Mouse (Mus musculus) neural tube, embryonic 11.5 days (tissue): Measurements from ENCODE around the gene Fras1. TPM values are rescaled to one million over a fixed set of nuclear protein-coding genes. Genes with fewer than 3 reads are reported as not detected.

ENCODE experiments used
- ATAC-seq: fragments of 200-750 bp; cut with Nextera tagmentation; 2 replicates; pipeline ENCODE4 v1.8.0; 2017; ENCODE audit warnings: moderate number of reproducible peaks, mild to moderate bottlenecking, moderate TSS enrichment, moderate library complexity; ENCODE audit not compliant: insufficient read depth, low FRiP score, low TSS enrichment
- DNase-seq: peaks from one replicate; pipeline ENCODE4 v3.0.0-alpha.2; 2015; ENCODE audit warnings: low spot score
- H3K27ac ChIP-seq: fragments of 300-500 bp; sonication (generic); 2 replicates; pipeline ENCODE4 v1.5.1; 2014; ENCODE audit warnings: low read depth, mild to moderate bottlenecking, low read length
- H3K27me3 ChIP-seq: fragments of 300-500 bp; sonication (generic); 2 replicates; pipeline ENCODE4 v1.6.1; 2014; ENCODE audit warnings: mild to moderate bottlenecking, low read length, mixed read lengths; ENCODE audit not compliant: control insufficient read depth, insufficient read depth
- H3K36me3 ChIP-seq: fragments of 300-500 bp; sonication (generic); 2 replicates; pipeline ENCODE4 v1.6.1; 2014; ENCODE audit warnings: mild to moderate bottlenecking, low read length, moderate library complexity, mixed read lengths; ENCODE audit not compliant: control insufficient read depth, insufficient read depth
- H3K4me1 ChIP-seq: fragments of 300-500 bp; sonication (generic); 2 replicates; pipeline ENCODE4 v1.6.1; 2014; ENCODE audit warnings: low read length, mixed read lengths; ENCODE audit not compliant: control insufficient read depth, insufficient read depth
- H3K4me2 ChIP-seq: fragments of 300-500 bp; sonication (generic); 2 replicates; pipeline ENCODE4 v1.6.1; 2014; ENCODE audit warnings: low read depth, mild to moderate bottlenecking, moderate library complexity
- H3K4me3 ChIP-seq: fragments of 300-500 bp; sonication (generic); 2 replicates; pipeline ENCODE4 v1.5.1; 2014; ENCODE audit warnings: low read depth, low read length
- H3K9ac ChIP-seq: fragments of 300-500 bp; sonication (generic); 2 replicates; pipeline ENCODE4 v1.6.1; 2014; ENCODE audit warnings: mild to moderate bottlenecking, low read length
- H3K9me3 ChIP-seq: fragments of 300-500 bp; sonication (generic); 2 replicates; pipeline ENCODE4 v1.6.1; 2016; ENCODE audit warnings: low read length; ENCODE audit not compliant: control insufficient read depth
- WGBS: fragments of 180-500 bp; shearing (Covaris S2); extraction: QIAGEN DNeasy Blood & Tissue Kit; methylation state at CpG from one replicate; pipeline ENCODE4 v1.1.7; 2014; 5-methylcytosine and 5-hydroxymethylcytosine counted together
- polyA plus RNA-seq: library from polyadenylated mRNA; unstranded; fragments of >200 nt; fragmentation: Nextera tagmentation; extraction: Ambion mirVana; gene quantifications from 2 replicates; pipeline ENCODE4 v1.2.1, GENCODE M21; 2014

Gene Fras1
- polyA plus RNA-seq, result 5.6 and 7.2 TPM in 2 replicates

- Histone ChIP-seq H3K9ac (peak within 1 kb of the TSS; percentile 60), H3K4me1 (peaks cover 13% of the 10 kb centered on the region; the same call in 1 of the 2 replicates), H3K36me3 (no peaks in the 10 kb centered on the region), H3K27ac (peak within 1 kb of the TSS; percentile 44), H3K9me3 (no peaks in the 10 kb centered on the region), H3K4me2 (peak within 1 kb of the TSS; percentile 89), H3K27me3 (no peaks in the 10 kb centered on the region), H3K4me3 (peak within 1 kb of the TSS; percentile 63)
- under 1% methylated on average over 16 of the region's 16 CpGs for WGBS
- DNase-seq (peak; percentile 74), ATAC-seq (peak; percentile 54)
These were observed at the start of gene Fras1 for GRCm38 (mm10) chr5:96373567-96373985. Gene Fras1, plus strand, starts transcription at chr5:96373955.

- no peak overlapping the region for H3K4me2 ChIP-seq
- DNase-seq (no peak), ATAC-seq (no peak)
- no peak overlapping the region for H3K9ac ChIP-seq
- H3K4me3 ChIP-seq, result no peak overlapping the region
- no peaks in the 10 kb centered on the region for H3K4me1 ChIP-seq
- H3K36me3 ChIP-seq, result no peaks in the 10 kb centered on the region
- H3K27me3 ChIP-seq, result no peaks in the 10 kb centered on the region
- H3K9me3 ChIP-seq, result no peaks in the 10 kb centered on the region
- no peak overlapping the region for H3K27ac ChIP-seq
- WGBS, result 92% methylated on average over 25 of the region's 25 CpGs
These were observed 42.6 kb upstream of the Fras1 start for GRCm38 (mm10) chr5:96331048-96331737.

GRCm38 (mm10) chr5:96331738-96332070 is 42.1 kb upstream of the Fras1 start:
- Histone ChIP-seq H3K27ac (no peak overlapping the region), H3K27me3 (no peaks in the 10 kb centered on the region), H3K9ac (no peak overlapping the region), H3K4me2 (no peak overlapping the region), H3K36me3 (no peaks in the 10 kb centered on the region), H3K4me1 (no peaks in the 10 kb centered on the region), H3K4me3 (no peak overlapping the region), H3K9me3 (no peaks in the 10 kb centered on the region)
- DNase-seq (no peak), ATAC-seq (no peak)
- WGBS, result 89% methylated on average over 5 of the region's 5 CpGs

- Histone ChIP-seq H3K36me3 (no peaks in the 10 kb centered on the region), H3K4me1 (no peaks in the 10 kb centered on the region), H3K4me2 (no peak overlapping the region), H3K9me3 (no peaks in the 10 kb centered on the region), H3K9ac (no peak overlapping the region), H3K4me3 (no peak overlapping the region), H3K27ac (no peak overlapping the region), H3K27me3 (no peaks in the 10 kb centered on the region)
- WGBS, result 65% methylated on average over 3 of the region's 3 CpGs
- no peak for ATAC-seq
- DNase-seq, result no peak
These were observed 39.8 kb upstream of the Fras1 start for GRCm38 (mm10) chr5:96333963-96334362.

- Histone ChIP-seq H3K9me3 (no peaks in the 10 kb centered on the region), H3K9ac (no peak overlapping the region), H3K4me1 (no peaks in the 10 kb centered on the region), H3K4me2 (no peak overlapping the region), H3K4me3 (no peak overlapping the region), H3K27ac (no peak overlapping the region), H3K36me3 (no peaks in the 10 kb centered on the region), H3K27me3 (no peaks in the 10 kb centered on the region)
- 89% methylated on average over 6 of the region's 6 CpGs for WGBS
- DNase-seq (no peak), ATAC-seq (no peak)
These were observed 33.2 kb upstream of the Fras1 start for GRCm38 (mm10) chr5:96340564-96340963.

- Histone ChIP-seq H3K27me3 (no peaks in the 10 kb centered on the region), H3K36me3 (no peaks in the 10 kb centered on the region), H3K9me3 (no peaks in the 10 kb centered on the region), H3K4me3 (no peak overlapping the region), H3K9ac (no peak overlapping the region), H3K4me2 (no peak overlapping the region), H3K4me1 (no peaks in the 10 kb centered on the region), H3K27ac (no peak overlapping the region)
- no peak for ATAC-seq
- 73% methylated on average over 2 of the region's 2 CpGs for WGBS
- DNase-seq, result no peak
These were observed 28.8 kb upstream of the Fras1 start for GRCm38 (mm10) chr5:96344983-96345382.

GRCm38 (mm10) chr5:96351963-96352362 is 21.8 kb upstream of the Fras1 start:
- Histone ChIP-seq H3K4me2 (no peak overlapping the region), H3K9ac (no peak overlapping the region), H3K9me3 (no peaks in the 10 kb centered on the region), H3K4me1 (no peaks in the 10 kb centered on the region), H3K27ac (no peak overlapping the region), H3K4me3 (no peak overlapping the region), H3K36me3 (no peaks in the 10 kb centered on the region), H3K27me3 (no peaks in the 10 kb centered on the region)
- ATAC-seq (no peak), DNase-seq (no peak)

- WGBS, result 90% methylated on average over 4 of the region's 4 CpGs
- H3K4me1 ChIP-seq, result no peaks in the 10 kb centered on the region
- H3K9ac ChIP-seq, result no peak overlapping the region
- no peak for ATAC-seq
- no peak overlapping the region for H3K4me2 ChIP-seq
- no peak overlapping the region for H3K27ac ChIP-seq
- no peaks in the 10 kb centered on the region for H3K27me3 ChIP-seq
- no peak for DNase-seq
- H3K4me3 ChIP-seq, result no peak overlapping the region
- H3K9me3 ChIP-seq, result no peaks in the 10 kb centered on the region
- H3K36me3 ChIP-seq, result no peaks in the 10 kb centered on the region
These were observed 9.8 kb upstream of the Fras1 start for GRCm38 (mm10) chr5:96363950-96364349.

GRCm38 (mm10) chr5:96365590-96365989 is 8.2 kb upstream of the Fras1 start:
- Histone ChIP-seq H3K27ac (no peak overlapping the region), H3K27me3 (no peaks in the 10 kb centered on the region), H3K36me3 (no peaks in the 10 kb centered on the region), H3K4me3 (no peak overlapping the region), H3K4me2 (no peak overlapping the region), H3K9me3 (no peaks in the 10 kb centered on the region), H3K9ac (no peak overlapping the region), H3K4me1 (no peaks in the 10 kb centered on the region)
- ATAC-seq (no peak), DNase-seq (no peak)
- WGBS, result 83% methylated on average over 5 of the region's 5 CpGs
